Mouse (Mus musculus): ENCODE measurements at regions not wholly inside any gene's neighbourhood (a gene's known extent, or its start where the extent isn't known, plus 50 kb on each side); places are given as distances from the start of the nearest gene placed in this dataset.

DNA sequence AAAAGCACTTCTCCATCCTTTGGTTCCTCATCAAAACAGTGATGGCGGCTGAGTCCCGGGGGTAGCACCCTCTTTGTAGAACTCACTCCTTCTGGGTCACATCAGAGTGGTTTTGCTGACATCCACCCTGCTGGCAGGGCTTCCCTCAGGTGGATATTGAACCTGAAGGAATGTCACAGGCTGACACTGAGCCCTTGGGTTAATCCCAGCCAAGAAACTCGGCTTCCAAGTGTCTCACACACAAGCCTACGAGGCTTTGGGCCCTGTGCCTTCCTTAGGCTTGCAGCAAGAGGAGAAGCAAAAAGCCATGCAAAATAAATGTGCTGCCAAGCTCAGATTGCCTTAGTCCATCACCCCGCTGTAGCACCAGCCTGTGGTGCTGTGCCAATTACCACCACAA lies 97.8 kb upstream of the Fut8 start:
- H3K4me1 ChIP-seq (ENCODE audit: control insufficient read depth, insufficient read depth, low read length): no peaks in the 10 kb centered on the region
- no peak for ATAC-seq
- no peaks in the 10 kb centered on the region for H3K27me3 ChIP-seq (ENCODE audit: control insufficient read depth, insufficient read depth, low read depth, low read length)
- no peak overlapping the region for H3K4me2 ChIP-seq (ENCODE audit: low read length)
- no peaks in the 10 kb centered on the region for H3K36me3 ChIP-seq (ENCODE audit: control insufficient read depth, insufficient read depth, low read length)
- no peak overlapping the region for H3K4me3 ChIP-seq (ENCODE audit: low read depth, low read length)
- H3K9ac ChIP-seq (ENCODE audit: low read depth, low read length): no peak overlapping the region
- no peak overlapping the region for H3K27ac ChIP-seq (ENCODE audit: low read length)
- H3K9me3 ChIP-seq (replicated peaks; ENCODE audit: control insufficient read depth, low read length, poor library complexity, severe bottlenecking): no peaks in the 10 kb centered on the region
- WGBS: 75% methylated on average over 5 of the region's 5 CpGs

DNA sequence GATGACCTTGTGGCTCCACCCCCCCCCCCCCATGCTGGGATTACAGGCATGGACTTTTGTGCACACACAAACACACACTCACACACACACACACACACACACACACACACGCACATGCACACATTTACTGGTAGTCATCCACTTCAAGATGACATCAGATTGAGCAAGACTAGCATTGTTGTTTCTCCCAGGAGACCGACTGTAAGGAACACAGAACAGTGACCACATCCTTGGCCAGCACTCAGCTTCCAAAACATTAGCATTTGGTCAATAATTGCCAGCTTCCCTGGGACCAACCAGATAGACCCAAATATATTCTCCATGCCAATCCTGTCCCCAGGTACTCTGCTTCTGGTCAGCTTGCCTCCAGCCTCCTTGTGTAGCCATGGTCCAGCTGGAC lies 98.2 kb upstream of the Fut8 start:
- 92% methylated on average over 2 of the region's 2 CpGs for WGBS
- H3K4me1 ChIP-seq (ENCODE audit: control insufficient read depth, insufficient read depth, low read length): no peaks in the 10 kb centered on the region
- H3K27ac ChIP-seq (ENCODE audit: low read length): no peak overlapping the region
- no peaks in the 10 kb centered on the region for H3K36me3 ChIP-seq (ENCODE audit: control insufficient read depth, insufficient read depth, low read length)
- H3K4me2 ChIP-seq (ENCODE audit: low read length): no peak overlapping the region
- no peaks in the 10 kb centered on the region for H3K27me3 ChIP-seq (ENCODE audit: control insufficient read depth, insufficient read depth, low read depth, low read length)
- no peak overlapping the region for H3K4me3 ChIP-seq (ENCODE audit: low read depth, low read length)
- no peaks in the 10 kb centered on the region for H3K9me3 ChIP-seq (replicated peaks; ENCODE audit: control insufficient read depth, low read length, poor library complexity, severe bottlenecking)
- no peak overlapping the region for H3K9ac ChIP-seq (ENCODE audit: low read depth, low read length)
- ATAC-seq: no peak

DNA sequence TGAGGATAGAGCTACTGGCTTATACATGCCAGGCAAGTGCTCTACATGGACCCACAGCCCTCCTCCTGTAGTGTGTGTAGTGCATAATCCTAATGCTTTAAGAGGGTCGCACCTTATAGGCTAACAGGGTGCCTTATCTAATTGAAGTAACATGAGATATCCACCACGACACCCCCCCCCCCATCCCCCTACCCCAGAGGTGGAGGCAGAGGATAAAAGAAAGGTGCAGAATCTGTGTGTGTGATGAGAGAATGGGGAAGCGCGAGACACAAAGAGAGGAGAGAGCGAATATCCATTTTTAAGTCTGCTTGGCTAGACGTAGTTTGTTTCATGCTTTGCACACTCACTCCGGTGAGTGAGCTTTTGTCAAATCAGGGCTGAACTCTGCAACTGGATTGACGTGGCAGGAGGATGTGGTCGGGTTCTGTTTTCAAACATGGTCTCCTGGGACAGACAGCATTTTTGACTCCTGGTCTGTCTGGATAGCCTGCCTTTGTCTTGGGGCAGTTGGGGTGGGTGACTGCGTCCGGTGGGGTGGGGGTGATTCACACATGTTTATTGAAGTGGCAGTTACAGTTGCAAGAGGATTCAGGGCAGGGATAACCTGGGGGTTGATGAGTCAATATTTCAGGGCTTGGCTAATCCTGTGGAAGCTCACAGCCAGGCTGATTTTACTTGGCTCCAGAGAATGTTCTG lies 99.3 kb upstream of the Fut8 start:
- ATAC-seq: no peak
- no peaks in the 10 kb centered on the region for H3K4me1 ChIP-seq (ENCODE audit: control insufficient read depth, insufficient read depth, low read length)
- H3K27me3 ChIP-seq (ENCODE audit: control insufficient read depth, insufficient read depth, low read depth, low read length): no peaks in the 10 kb centered on the region
- H3K4me2 ChIP-seq (ENCODE audit: low read length): no peak overlapping the region
- no peaks in the 10 kb centered on the region for H3K9me3 ChIP-seq (replicated peaks; ENCODE audit: control insufficient read depth, low read length, poor library complexity, severe bottlenecking)
- H3K4me3 ChIP-seq (ENCODE audit: low read depth, low read length): no peak overlapping the region
- no peak overlapping the region for H3K9ac ChIP-seq (ENCODE audit: low read depth, low read length)
- 79% methylated on average over 11 of the region's 11 CpGs for WGBS
- no peaks in the 10 kb centered on the region for H3K36me3 ChIP-seq (ENCODE audit: control insufficient read depth, insufficient read depth, low read length)
- H3K27ac ChIP-seq (ENCODE audit: low read length): no peak overlapping the region

DNA sequence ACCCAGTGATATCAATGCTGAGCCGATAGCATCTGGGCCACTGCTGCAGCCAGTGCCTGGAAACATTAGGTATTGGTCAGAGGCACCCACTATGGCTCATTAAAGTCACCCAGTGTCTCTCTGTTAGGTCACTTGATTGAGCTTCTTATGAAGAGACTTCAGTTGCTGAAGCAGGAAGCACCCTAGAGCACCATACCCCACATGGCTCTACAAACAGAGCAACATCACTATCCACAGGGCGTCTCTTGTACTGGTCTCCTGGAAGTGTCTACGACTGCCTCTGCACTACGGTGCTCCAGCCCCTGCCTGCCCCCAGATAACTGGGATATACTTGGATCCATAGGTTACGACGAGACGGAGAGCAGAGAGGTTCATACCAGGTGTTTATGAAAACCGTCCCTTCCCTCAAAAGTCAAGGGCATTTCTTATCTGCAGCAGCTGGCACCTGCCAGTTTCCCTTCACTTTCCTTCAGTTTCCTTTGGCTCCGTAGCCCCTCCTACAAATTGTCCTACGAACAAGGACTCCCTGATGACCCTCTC lies 100.6 kb upstream of the Fut8 start:
- H3K36me3 ChIP-seq (ENCODE audit: control insufficient read depth, insufficient read depth, low read length): no peaks in the 10 kb centered on the region
- 90% methylated on average over 10 of the region's 10 CpGs for WGBS
- H3K9ac ChIP-seq (ENCODE audit: low read depth, low read length): no peak overlapping the region
- no peak for ATAC-seq
- no peaks in the 10 kb centered on the region for H3K4me1 ChIP-seq (ENCODE audit: control insufficient read depth, insufficient read depth, low read length)
- H3K4me3 ChIP-seq (ENCODE audit: low read depth, low read length): no peak overlapping the region
- H3K27ac ChIP-seq (ENCODE audit: low read length): no peak overlapping the region
- H3K4me2 ChIP-seq (ENCODE audit: low read length): no peak overlapping the region
- H3K27me3 ChIP-seq (ENCODE audit: control insufficient read depth, insufficient read depth, low read depth, low read length): no peaks in the 10 kb centered on the region
- H3K9me3 ChIP-seq (replicated peaks; ENCODE audit: control insufficient read depth, low read length, poor library complexity, severe bottlenecking): no peaks in the 10 kb centered on the region

DNA sequence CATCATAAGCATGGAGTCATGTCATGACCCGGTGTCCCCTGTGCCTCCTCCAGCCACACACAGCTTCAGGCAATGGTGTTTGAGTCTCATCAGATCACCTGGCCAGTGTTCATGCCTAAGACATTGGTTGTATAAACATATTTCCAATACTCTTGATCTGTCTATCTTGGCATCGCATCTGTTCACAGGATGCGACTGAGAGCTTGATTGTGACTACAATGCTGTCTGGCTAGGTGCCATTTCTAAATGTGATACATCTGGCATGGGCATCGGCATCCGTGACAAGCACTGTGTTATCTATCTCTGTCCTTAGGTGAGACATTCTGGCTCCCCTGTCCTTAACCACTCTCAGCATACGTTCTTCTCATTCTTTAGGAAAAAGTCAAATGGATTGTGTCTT lies 102.3 kb upstream of the Fut8 start:
- Histone ChIP-seq H3K4me2 (ENCODE audit: low read length) (no peak overlapping the region), H3K4me3 (ENCODE audit: low read depth, low read length) (no peak overlapping the region), H3K9me3 (replicated peaks; ENCODE audit: control insufficient read depth, low read length, poor library complexity, severe bottlenecking) (no peaks in the 10 kb centered on the region), H3K9ac (ENCODE audit: low read depth, low read length) (no peak overlapping the region), H3K36me3 (ENCODE audit: control insufficient read depth, insufficient read depth, low read length) (no peaks in the 10 kb centered on the region), H3K27ac (ENCODE audit: low read length) (no peak overlapping the region), H3K4me1 (ENCODE audit: control insufficient read depth, insufficient read depth, low read length) (no peaks in the 10 kb centered on the region), H3K27me3 (ENCODE audit: control insufficient read depth, insufficient read depth, low read depth, low read length) (no peaks in the 10 kb centered on the region)
- WGBS: 93% methylated on average over 6 of the region's 6 CpGs
- ATAC-seq: no peak

DNA sequence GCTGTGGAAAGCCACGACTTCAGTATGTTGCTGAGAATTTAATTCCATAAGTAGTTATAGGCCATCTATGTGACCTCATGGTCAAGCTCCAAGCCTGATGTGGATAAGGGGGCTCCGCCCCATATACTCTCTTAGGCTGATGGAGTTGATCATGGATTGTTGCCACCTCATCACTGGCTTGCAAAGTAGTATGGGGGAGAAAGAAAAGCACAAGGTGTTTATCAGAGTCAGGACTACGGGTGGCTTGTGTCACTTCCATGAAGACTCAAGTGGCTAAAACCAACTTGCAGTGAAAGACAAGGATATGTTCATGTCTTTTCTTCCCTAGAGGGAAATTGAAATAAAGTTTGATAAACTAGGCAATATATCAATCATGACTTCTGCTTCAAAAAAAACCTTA lies 102.9 kb upstream of the Fut8 start:
- Histone ChIP-seq H3K9ac (ENCODE audit: low read depth, low read length) (no peak overlapping the region), H3K9me3 (replicated peaks; ENCODE audit: control insufficient read depth, low read length, poor library complexity, severe bottlenecking) (no peaks in the 10 kb centered on the region), H3K36me3 (ENCODE audit: control insufficient read depth, insufficient read depth, low read length) (no peaks in the 10 kb centered on the region), H3K4me1 (ENCODE audit: control insufficient read depth, insufficient read depth, low read length) (no peaks in the 10 kb centered on the region), H3K27ac (ENCODE audit: low read length) (no peak overlapping the region), H3K27me3 (ENCODE audit: control insufficient read depth, insufficient read depth, low read depth, low read length) (no peaks in the 10 kb centered on the region), H3K4me3 (ENCODE audit: low read depth, low read length) (no peak overlapping the region), H3K4me2 (ENCODE audit: low read length) (no peak overlapping the region)
- WGBS: 90% methylated on average over 3 of the region's 3 CpGs
- ATAC-seq: no peak

DNA sequence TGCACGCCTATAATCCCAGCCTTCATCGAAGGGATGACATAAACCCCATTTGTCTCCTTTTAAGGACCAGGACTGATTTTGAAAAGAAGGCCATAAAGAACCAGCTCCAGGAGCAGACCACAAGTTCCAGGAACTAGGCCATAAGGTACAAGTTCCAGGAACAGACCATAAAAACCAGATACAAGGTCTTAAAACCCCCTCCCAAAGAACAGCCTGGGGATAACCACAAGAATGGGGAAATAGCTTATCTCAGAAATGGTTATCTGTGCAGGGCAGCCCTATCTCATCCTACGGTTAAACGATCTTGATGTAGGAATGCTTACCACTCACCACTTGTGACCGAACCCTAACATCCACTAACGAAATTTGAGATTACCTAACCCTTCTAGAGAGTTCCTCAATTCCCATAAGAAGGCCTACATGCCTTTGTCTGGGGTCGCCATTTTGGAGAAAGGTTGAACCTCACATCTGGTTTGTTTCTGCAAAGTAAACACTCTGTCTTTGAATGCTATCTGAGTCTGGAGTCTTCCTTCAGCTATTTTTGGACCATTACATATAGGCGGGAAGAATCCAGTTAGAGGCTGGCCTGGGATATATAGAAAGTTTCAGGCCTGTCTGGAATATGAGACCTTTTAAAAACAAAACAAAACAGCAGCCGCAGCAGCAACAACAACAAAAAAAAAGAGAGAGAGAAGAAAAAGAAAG lies 103.5 kb upstream of the Fut8 start:
- Histone ChIP-seq H3K9me3 (replicated peaks; ENCODE audit: control insufficient read depth, low read length, poor library complexity, severe bottlenecking) (no peaks in the 10 kb centered on the region), H3K4me2 (ENCODE audit: low read length) (no peak overlapping the region)
- whole genome bisulfite sequencing: 89% methylated on average over 9 of the region's 9 CpGs

DNA sequence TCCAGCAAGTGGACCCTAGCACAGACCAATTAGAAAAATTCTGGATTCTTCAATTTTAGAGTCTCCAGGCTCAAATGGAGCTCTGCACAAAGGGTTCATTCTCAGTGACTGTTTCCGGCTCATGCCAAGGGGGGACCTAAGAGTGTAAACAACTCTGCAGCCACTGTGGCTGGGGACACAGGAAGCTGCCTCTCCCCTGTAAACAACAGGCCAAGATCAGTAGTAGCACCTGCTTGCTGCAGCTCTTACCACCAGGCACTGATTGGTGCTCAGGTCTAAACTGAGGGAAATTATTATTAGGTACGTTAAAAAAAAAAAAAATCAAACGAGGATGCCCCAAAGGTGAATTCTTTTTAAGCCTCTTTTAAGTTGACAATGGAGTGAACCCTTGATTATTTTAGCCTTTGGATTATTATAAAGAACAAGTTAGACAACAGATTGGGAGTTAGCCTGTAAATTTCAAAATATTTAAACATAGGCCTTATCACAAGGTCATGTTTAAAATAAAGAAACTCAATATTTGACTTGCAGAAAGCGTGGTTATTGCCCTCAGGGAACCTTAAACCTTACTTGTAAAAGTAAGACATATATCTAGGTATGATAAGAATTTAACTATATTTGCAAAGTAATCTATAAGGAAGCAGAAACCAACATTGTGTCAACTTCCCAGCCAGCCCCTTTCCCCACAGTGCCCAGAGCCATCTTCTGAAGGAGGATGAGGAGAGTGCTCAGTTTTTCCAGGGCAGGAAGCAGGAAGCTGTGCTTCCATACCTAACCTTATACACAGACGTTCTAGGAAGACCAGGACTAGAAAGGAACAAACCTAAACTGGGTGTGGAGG lies 104.2 kb upstream of the Fut8 start:
- no peak for ATAC-seq
- Histone ChIP-seq H3K36me3 (ENCODE audit: control insufficient read depth, insufficient read depth, low read length) (no peaks in the 10 kb centered on the region), H3K27ac (ENCODE audit: low read length) (no peak overlapping the region), H3K27me3 (ENCODE audit: control insufficient read depth, insufficient read depth, low read depth, low read length) (no peaks in the 10 kb centered on the region), H3K4me3 (ENCODE audit: low read depth, low read length) (no peak overlapping the region), H3K9me3 (replicated peaks; ENCODE audit: control insufficient read depth, low read length, poor library complexity, severe bottlenecking) (no peaks in the 10 kb centered on the region), H3K4me1 (ENCODE audit: control insufficient read depth, insufficient read depth, low read length) (no peaks in the 10 kb centered on the region), H3K4me2 (ENCODE audit: low read length) (no peak overlapping the region), H3K9ac (ENCODE audit: low read depth, low read length) (no peak overlapping the region)
- 82% methylated on average over 5 of the region's 5 CpGs for WGBS

More for the DNA sequence above, 103.5 kb upstream of the Fut8 start:
- Histone ChIP-seq H3K9ac (ENCODE audit: low read depth, low read length) (no peak overlapping the region), H3K27me3 (ENCODE audit: control insufficient read depth, insufficient read depth, low read depth, low read length) (no peaks in the 10 kb centered on the region), H3K4me1 (ENCODE audit: control insufficient read depth, insufficient read depth, low read length) (no peaks in the 10 kb centered on the region), H3K36me3 (ENCODE audit: control insufficient read depth, insufficient read depth, low read length) (no peaks in the 10 kb centered on the region), H3K4me3 (ENCODE audit: low read depth, low read length) (no peak overlapping the region), H3K27ac (ENCODE audit: low read length) (no peak overlapping the region)
- no peak for ATAC-seq

DNA sequence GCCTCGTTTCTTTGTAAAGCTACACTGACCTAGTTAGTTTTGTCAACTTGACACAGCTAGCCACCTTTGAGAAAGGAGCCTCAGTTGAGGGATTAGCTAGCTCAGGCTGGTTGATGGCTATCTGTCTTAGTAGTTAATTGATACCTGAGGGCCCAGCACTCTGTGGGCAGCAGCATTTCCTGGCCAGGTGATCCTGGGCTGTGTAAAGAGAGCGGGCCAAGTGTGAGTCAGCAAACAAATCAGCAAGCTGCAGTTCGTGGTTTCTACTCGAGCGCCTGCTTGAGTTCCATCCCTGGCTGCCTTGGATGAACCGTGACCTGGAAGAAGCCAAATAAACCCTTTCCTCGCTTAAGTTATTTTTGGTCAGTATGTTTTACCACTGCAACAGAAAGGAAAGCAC lies 106.6 kb upstream of the Fut8 start:
- no peak overlapping the region for H3K27ac ChIP-seq (ENCODE audit: low read length)
- H3K9ac ChIP-seq (ENCODE audit: low read depth, low read length): no peak overlapping the region
- no peaks in the 10 kb centered on the region for H3K36me3 ChIP-seq (ENCODE audit: control insufficient read depth, insufficient read depth, low read length)
- no peaks in the 10 kb centered on the region; the same call in 1 of the 2 replicates for H3K9me3 ChIP-seq (replicated peaks; ENCODE audit: control insufficient read depth, low read length, poor library complexity, severe bottlenecking)
- no peak for ATAC-seq
- H3K4me1 ChIP-seq (ENCODE audit: control insufficient read depth, insufficient read depth, low read length): no peaks in the 10 kb centered on the region
- no peak overlapping the region for H3K4me3 ChIP-seq (ENCODE audit: low read depth, low read length)
- no peaks in the 10 kb centered on the region for H3K27me3 ChIP-seq (ENCODE audit: control insufficient read depth, insufficient read depth, low read depth, low read length)
- no peak overlapping the region for H3K4me2 ChIP-seq (ENCODE audit: low read length)
- 63% methylated on average over 7 of the region's 7 CpGs for WGBS
